Mouse (Mus musculus): ENCODE data around the gene D8Ertd738e.

GRCm38 (mm10) chr8:84230735-84231134 is 18.8 kb downstream of the D8Ertd738e start:
- TF ChIP-seq GATA1 (IDR thresholded peaks at IDR 0.05; ENCODE audit: borderline replicate concordance, low read length): no peak
- TF ChIP-seq FLI1 (IDR thresholded peaks at IDR 0.05; ENCODE audit: low read length): no peak

Data from megakaryocyte, embryonic 14.5 days (primary cell).